Mouse (Mus musculus) spleen, adult 18-20 months (tissue): ENCODE data around the gene Myo10.
A peak's percentile ranks its signal among the peaks of the same experiment; 100 is the strongest.

Experiments used
- DNase-seq, 2 experiments: peaks; one replicate each; pipeline ENCODE4 v3.0.0; 2022; ENCODE audit warnings: mixed read lengths in 2 of 2

The Myo10 gene

GRCm38 (mm10) chr15:25805336-25806110 is 183.2 kb downstream of the Myo10 start:
- peak; percentile 51 to 72 for DNase-seq

GRCm38 (mm10) chr15:25806363-25806762 is 184.0 kb downstream of the Myo10 start:
- no peak for DNase-seq

GRCm38 (mm10) chr15:25806878-25807277 is 184.6 kb downstream of the Myo10 start:
- no peak for DNase-seq

- no peak for DNase-seq
Observed at GRCm38 (mm10) chr15:25808677-25809460, 186.5 kb downstream of the Myo10 start.

- no peak for DNase-seq
Observed at GRCm38 (mm10) chr15:25809669-25810068, 187.3 kb downstream of the Myo10 start.

- peak; percentile 34 to 52 for DNase-seq
Observed at GRCm38 (mm10) chr15:25811834-25812250, 189.5 kb downstream of the Myo10 start.

GRCm38 (mm10) chr15:25812479-25812878 is 190.2 kb downstream of the Myo10 start:
- peak; percentile 35 to 41 for DNase-seq

GRCm38 (mm10) chr15:25814535-25814934 is 192.2 kb downstream of the Myo10 start:
- no peak for DNase-seq

- DNase-seq, result no peak
Observed at GRCm38 (mm10) chr15:25817191-25817590, 194.9 kb downstream of the Myo10 start.

- DNase-seq, result no peak
Observed at GRCm38 (mm10) chr15:25821981-25822380, 199.7 kb downstream of the Myo10 start.

- DNase-seq, result no peak
Observed at GRCm38 (mm10) chr15:25822656-25823055, 200.3 kb downstream of the Myo10 start.

GRCm38 (mm10) chr15:25826531-25826961 is 204.2 kb downstream of the Myo10 start:
- no peak for DNase-seq

GRCm38 (mm10) chr15:25828464-25828863 is 206.1 kb downstream of the Myo10 start:
- DNase-seq, result peak; percentile 32 to 44

GRCm38 (mm10) chr15:25830426-25830825 is 208.1 kb downstream of the Myo10 start:
- DNase-seq, result no peak

GRCm38 (mm10) chr15:25834282-25834681 is 212.0 kb downstream of the Myo10 start:
- DNase-seq, result no peak

GRCm38 (mm10) chr15:25834920-25835674 is 212.8 kb downstream of the Myo10 start:
- DNase-seq, result no peak

- no peak for DNase-seq
Observed at GRCm38 (mm10) chr15:25842462-25843085, 220.2 kb downstream of the Myo10 start.

GRCm38 (mm10) chr15:25843086-25843991 is 221.0 kb downstream of the Myo10 start, which contains the start of gene Retreg1:
Gene Retreg1 (plus strand): TSS chr15:25843180.
- peak; percentile 88 to 90 for DNase-seq

GRCm38 (mm10) chr15:25844013-25844570 is 221.8 kb downstream of the Myo10 start:
- DNase-seq, result no peak

GRCm38 (mm10) chr15:25844771-25845170 is 222.4 kb downstream of the Myo10 start:
- no peak for DNase-seq

- no peak for DNase-seq
Observed at GRCm38 (mm10) chr15:25847576-25848168, 225.3 kb downstream of the Myo10 start.
